Mouse (Mus musculus) ovary, postnatal 14 days (tissue): ENCODE measurements around the gene Tcf12.

ENCODE experiments used
- DNase-seq: peaks from one replicate; pipeline ENCODE4 v3.0.0; 2022; ENCODE audit warnings: low spot score

Gene Tcf12

GRCm38 (mm10) chr9:71803281-71803680 lies 308.4 kb downstream of the Tcf12 start:
- no peak for DNase-seq

- no peak for DNase-seq
Measured at GRCm38 (mm10) chr9:71799598-71799997, 312.1 kb downstream of the Tcf12 start.

GRCm38 (mm10) chr9:71798176-71798575 lies 313.5 kb downstream of the Tcf12 start:
- no peak for DNase-seq
